Mouse (Mus musculus): Measurements from ENCODE around the gene Lrp11.
A peak's percentile ranks its signal among the peaks of the same experiment; 100 is the strongest.

Gene Lrp11

DNA sequence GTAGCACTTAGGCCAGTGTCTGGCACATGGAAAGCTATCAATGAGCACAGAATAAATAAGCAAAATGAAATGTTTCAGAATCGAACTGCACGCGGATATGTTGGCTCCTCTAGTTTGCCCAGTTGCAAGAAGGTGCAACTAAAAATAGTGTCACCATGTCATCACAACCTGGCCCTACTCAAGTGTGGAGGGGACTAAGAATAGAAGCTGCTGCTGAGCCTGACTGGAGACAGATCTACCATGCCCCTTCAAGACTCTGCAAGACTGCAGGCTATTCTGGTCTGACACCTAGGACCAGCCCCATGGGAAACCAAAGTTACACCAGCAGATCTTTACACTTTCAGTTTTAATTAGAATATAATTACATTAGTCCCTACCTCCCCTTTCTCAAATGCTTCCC is 32.8 kb downstream of the Lrp11 start:
- DNase-seq (ENCODE audit: inconsistent age in 2 of 2, low spot score in 1 of 2): no peak

DNA sequence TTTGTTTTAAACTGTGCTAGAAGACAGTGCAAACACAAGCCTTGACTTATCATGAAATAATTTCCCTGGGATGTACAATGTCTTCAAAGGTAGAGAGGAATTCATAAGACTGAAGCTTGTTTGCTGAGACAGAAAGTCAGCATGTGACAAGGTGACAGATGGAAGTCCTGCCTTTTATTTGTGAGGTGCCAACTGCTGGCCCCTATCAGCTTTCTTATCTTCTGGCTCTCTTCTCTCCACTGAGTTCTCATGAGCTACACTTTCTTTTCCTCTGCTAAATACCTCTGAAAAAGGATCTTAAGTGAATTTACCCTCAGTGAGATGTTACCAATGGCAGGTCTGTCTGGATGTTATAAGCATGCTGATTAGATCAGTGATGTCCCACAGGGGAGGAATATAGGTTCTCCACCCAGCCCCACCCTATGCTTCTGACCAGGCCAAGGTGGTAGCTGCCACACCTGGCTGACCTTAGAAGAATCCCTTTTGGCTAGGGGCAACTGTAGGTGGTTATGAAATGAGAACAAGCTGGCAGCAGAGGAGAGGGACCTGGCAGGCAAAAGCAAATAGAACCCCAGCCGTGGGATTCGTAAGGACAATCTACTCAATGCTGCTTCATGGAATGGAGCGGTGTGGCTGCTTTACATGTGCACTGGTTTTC is 34.4 kb downstream of the Lrp11 start:
- DNase-seq (ENCODE audit: inconsistent age in 2 of 2, low spot score in 1 of 2): no peak

DNA sequence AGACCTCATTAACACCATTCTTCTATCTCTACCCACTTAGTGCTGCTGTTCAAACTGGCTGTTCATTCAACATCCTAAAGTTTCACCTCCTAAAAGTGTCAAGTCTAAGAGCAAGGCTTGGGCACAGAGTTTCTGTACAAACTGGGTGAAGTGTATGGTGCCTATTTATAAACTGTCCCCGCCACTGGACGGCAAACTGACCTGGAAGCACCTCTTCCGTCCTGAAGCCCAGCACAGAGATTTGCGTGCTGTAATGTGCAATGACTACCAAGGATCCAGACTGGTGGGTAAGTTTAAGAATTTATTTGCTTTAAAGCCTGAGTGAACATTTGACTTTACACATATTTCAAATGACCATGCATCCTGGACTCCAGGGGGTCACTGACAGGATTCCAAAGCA is 39.5 kb downstream of the Lrp11 start:
- DNase-seq (ENCODE audit: inconsistent age in 2 of 2, low spot score in 1 of 2): no peak

DNA sequence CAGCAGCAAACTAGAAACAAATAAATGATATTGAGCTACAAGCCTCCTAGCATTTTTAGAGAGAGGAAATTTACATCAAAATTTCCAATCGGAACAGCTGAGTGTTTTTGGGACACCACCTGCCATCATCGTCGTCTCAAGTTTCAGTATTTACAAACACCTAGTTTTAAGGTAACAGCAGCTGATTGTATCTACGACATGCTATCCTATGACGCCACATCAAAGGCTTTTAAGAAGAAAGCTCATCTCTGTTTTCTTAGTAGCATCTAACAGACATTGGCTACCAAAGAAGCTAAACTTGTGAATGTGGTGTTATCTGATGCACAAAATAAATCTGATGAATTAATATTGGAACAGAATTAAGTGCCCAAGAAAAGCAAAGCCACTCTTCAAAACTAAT is 40.7 kb downstream of the Lrp11 start:
- DNase-seq (ENCODE audit: inconsistent age in 2 of 2, low spot score in 1 of 2): no peak

DNA sequence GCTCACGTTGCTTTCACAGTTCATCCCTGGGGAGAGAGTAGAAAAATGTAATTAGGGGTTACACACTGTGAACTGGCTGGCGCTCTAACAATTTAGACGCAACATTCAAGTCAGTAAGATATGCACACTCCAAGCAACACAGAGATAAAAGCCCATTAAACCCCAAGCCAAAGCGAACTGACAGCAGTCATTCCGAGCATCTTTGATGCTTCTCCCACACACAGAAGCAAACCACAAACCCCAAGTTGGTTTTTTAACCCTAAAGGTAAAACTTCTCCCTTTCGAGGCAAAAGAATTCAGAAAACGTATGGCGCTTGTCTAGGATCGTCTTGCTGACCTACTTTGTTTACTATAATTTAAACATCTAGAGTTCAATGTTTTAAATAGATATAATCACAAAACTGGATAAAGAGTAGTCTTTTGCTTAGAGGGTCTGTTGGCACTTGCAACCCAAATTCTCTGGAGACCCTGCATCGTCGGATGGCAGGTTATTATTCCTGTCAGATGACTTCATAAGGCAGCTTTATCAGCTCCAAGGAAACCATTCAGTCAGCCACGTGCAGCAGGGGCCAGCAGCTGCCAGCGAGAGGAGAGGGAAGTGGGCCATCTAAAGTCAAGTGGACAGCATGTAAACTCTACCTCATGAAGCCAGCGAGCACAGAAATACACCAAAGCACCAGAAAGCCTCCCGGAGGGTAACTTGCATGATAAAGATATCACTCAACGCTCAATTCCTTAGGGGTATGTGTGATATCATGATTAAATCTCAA is 41.5 kb downstream of the Lrp11 start:
- DNase-seq (ENCODE audit: inconsistent age in 2 of 2, low spot score in 1 of 2): no peak

DNA sequence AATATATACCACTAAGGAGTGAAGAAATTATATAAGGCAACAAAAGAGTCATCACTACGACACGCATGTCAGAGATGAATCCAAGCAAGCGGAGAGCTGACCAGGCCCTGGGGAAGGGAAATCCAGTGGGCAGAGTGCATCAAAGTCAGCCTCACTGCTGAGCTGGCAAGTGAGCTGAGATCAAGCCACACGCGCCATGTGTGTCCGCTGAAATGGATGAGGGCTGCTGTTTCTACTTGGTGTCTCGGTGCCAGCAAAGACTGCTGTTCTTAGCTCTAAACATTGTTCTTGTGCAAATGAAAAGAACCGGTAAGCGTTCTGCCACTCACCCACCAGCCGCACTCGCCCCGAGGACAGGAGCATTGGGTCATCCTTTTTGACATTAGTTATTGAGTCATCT is 50.8 kb downstream of the Lrp11 start:
- DNase-seq (ENCODE audit: inconsistent age in 2 of 2, low spot score in 1 of 2): no peak

DNA sequence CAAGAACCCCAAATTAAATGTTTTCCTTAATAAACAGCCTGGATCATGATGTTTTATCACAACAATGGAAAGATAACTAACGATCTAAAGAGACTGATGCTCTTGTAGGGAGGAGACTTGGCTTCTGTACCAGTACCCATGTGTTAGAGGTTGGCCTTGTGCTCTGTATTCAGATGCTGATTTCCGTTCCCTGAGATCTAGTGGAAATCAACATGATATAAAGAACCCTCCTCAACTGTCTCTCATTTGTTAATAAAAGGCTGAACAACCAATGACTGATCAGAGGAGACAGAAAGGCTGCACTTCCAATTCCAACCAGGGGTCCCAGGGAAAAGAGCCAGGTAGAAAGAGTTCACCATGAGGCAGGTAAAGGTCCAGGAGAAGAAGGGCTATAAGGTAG is 56.3 kb downstream of the Lrp11 start:
- DNase-seq (ENCODE audit: inconsistent age in 2 of 2, low spot score in 1 of 2): no peak

DNA sequence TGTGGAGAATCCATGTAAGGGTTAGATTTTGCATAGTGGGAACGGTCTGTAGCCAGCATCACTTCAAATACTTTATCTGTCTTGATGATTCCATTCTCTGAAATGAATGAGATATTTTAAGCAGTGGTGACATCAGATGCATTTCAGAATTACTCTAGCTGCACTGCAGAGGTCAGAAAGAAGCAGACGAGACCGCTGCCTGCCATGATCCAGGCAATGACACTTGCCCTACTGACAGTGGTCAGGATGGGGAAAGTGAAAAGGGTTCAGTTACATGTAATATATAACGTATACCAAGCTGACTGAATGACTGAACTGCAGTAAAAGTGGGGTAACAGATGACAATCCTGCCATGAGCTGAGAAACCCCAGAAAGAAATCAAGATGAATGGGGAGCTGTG is 59.5 kb downstream of the Lrp11 start:
- no peak for DNase-seq (ENCODE audit: inconsistent age in 2 of 2, low spot score in 1 of 2)

DNA sequence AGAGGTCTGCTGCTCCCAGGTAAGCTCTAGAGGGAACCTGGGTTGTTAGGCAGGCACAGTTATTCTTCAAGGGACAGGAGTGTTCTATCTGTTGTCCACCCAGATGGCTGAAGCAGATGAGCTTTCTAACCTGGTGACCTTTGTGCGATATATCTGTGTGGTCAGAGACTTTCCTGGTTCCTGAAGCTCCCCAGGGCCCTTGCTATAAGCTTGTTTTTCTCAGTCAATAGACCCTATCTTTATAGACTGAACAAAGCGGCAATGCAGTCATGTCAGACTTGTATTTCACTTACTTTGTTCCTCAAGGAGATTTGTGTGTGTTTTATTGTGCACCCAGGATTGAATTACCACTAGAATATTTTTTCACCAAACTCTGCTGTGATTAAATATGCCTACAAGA is 61.5 kb downstream of the Lrp11 start:
- no peak for DNase-seq (ENCODE audit: inconsistent age in 2 of 2, low spot score in 1 of 2)

DNA sequence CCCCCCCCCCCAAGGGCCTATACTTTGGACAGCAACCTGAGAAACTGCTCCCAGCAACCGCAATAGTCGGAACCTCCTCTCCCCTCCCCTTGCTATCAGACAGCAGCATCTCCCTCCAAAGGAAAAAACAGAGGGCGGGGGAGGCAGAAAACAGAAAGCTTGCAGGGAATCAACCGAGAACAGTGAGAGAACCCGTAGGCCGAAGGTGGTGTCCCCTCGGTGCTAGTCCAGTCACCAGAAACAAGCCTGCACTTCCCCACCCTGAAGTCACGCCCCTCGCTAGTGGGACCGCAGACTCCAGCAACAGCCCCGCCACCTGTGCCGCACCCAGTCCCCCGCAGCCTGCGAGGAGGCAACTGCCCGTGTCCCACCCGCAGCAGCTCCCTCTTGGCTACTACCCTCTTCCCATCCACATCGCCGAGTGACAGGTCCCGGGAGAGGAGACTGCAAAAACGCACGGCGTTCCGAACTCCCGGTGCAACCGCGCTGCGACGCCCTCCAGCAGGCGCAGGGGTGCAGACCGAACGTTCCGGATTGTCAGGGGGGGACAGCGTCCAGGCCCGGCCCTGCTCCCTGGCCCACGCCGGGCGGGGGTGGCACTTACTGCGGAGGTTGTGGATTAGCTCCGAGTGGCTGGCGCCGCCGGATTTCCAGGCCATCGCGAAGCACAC is 73.0 kb downstream of the Lrp11 start:
- DNase-seq (ENCODE audit: inconsistent age in 2 of 2, low spot score in 1 of 2): no peak

DNA sequence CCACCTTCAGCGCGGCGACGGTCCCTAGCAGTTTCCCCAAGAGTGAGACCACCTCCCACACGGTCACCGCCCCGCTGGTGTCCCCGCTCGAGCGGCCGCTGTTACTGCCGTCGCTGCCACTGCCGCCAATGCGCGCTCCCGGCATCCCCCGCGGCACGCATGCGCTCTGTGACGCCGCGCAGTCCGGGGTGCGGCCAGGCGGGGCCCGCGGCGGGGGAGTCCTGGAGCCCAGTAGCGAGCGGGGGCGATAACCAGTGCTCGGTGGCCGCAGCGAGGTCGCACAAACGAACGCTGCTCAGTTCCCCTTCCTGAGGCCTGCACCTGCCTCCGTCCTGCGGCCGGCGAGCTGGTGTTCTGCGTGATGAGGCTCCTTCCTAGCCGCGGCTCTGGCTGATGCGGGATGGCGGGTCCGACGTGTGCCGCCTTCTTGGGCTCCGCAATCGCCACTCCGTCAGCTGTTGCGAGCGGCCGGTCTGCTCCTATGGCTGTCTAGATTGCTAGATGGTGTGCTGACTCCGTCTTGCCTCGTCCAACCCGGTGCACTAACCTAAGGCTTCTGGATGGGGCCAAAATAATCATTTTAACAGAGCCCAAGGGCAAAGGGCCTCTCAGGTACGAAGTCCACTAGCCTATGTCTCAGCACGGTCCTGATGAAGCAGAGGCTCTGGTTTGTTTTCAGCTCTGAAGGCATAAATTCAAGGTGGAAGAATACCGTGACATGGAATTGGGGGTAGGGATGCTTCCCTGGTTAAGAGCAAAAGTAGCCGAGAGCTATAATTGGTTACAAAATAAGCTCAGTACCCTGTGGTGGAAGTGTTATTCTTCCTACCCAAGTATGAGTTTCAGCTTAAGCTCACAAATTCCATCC is 73.8 kb downstream of the Lrp11 start:
- peak; percentile 95 to 98 for DNase-seq (ENCODE audit: inconsistent age in 2 of 2, low spot score in 1 of 2)

DNA sequence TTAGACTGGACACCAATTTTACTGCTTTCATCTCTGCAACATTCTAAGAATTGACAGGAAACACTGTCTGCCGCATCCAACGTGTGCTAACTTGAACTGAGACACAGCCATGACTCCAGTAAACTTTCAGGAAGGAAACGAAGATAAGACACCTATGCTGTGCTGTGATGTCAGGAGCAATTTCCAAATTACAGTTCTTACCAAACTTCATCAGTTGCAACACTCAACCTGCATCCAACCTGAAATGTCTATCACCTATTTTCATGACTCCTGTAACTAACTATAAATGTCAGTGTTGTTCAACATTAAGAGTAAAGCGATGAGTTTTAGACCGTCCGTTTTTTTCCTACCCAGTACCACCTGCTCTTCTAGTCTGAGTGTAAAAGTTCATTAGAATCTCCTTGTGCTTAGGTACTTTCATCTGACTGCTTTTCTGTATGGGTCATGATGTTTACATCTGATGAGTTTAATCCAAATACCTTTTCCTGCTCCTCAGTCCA is 74.5 kb downstream of the Lrp11 start:
- DNase-seq (ENCODE audit: inconsistent age in 2 of 2, low spot score in 1 of 2): no peak

DNA sequence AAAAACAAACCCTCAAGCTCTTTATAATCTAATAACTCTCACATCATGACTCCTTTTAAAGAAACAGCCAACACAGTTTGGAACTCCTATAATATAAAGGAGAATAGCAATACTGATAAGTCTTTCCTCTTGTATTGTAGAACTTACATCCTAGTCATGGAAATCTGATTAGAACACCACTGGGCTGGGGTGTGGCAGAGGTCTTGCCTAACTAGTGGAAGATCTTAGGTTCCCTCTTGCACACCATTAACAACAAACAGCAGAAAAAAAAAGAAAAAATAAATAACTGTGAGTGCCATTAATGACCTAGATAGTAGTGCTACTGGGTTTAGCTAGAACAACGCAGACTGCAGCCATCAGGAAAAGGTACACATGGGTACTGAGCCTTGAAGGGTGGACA is 75.3 kb downstream of the Lrp11 start:
- DNase-seq (ENCODE audit: inconsistent age in 2 of 2, low spot score in 1 of 2): no peak

DNA sequence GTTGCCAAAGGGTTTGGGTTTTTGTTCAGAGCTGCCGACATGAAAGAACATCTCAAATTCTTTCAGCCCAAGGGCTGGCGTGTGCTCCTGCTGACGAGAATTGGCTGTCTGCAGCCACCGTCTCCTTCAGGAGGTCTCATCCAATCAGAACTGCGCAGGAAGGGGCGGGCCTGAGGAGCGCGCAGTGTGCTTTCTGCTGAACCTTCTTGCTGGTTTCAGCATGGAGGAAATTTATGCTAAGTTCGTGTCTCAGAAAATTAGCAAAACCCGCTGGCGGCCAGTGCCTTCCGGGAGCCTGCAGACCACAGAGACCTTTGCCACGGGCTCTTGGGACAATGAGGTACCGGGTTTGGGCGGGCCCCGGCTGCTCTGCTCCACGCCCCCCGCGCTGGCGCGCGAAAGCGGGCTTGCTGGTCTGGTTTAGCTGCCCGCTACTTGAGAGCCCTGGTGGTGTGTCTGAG is 77.8 kb downstream of the Lrp11 start, which contains the start of gene Nup43:
Nup43 (plus strand) TSS at position 162 of the 461 bp plus-strand sequence.
- peak; percentile 91 to 97 for DNase-seq (ENCODE audit: inconsistent age in 2 of 2, low spot score in 1 of 2)

DNA sequence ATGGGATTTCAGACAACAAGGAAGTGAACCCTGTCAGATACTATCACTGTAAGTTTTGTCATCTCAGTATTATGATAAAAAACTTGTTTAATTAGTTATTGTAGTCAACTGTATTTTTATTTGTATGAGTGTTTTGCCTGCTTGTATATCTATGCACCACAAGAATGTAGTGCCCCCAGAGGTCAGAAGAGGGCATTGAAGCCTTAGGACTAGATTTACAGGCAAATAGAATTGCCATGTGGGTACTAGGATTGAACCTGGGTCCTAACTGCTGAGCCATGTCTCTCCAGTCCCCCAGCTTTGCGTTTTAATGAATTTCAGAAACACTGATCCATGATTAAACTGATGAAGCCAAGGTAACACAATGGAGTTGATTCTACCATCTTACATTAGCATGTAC is 84.1 kb downstream of the Lrp11 start:
- peak in 1 of 2 experiments; percentile 59 for DNase-seq (ENCODE audit: inconsistent age in 2 of 2, low spot score in 1 of 2)

Measured in adrenal gland, adult (tissue).